Mouse (Mus musculus) limb, embryonic 11.5 days (tissue): ENCODE results near the gene Gpat3. TPM values are rescaled to one million over a fixed set of nuclear protein-coding genes. Genes with fewer than 3 reads are reported as not detected.

Experiments
- polyA plus RNA-seq: library from polyadenylated mRNA; unstranded; fragments of >200 nt; fragmentation: Nextera tagmentation; extraction: Ambion mirVana; gene quantifications from 2 replicates; pipeline ENCODE4 v1.2.1, GENCODE M21; 2014

Gpat3 gene
- polyA plus RNA-seq, 1 experiment from 2014 or later, result 0.45 TPM

Other genes with a start within 250 kb of the Gpat3 start
- 56.4 and 62.4 TPM in 2 replicates for gene Coq2, start 170.6 kb upstream of the Gpat3 start, polyA plus RNA-seq
- gene Hpse, start 126.0 kb upstream of the Gpat3 start, polyA plus RNA-seq, result 1.5 and 2.1 TPM in 2 replicates
- gene Helq, start 47.1 kb upstream of the Gpat3 start, polyA plus RNA-seq, result 25.3 and 27.6 TPM in 2 replicates
- 191 and 199 TPM in 2 replicates for gene Mrps18c, start 47.1 kb upstream of the Gpat3 start, polyA plus RNA-seq
- 31.1 and 31.2 TPM in 2 replicates for gene Abraxas1, start 24.7 kb upstream of the Gpat3 start, polyA plus RNA-seq